Mouse (Mus musculus) v-Abl transformed pro-B cells (cell line): ENCODE results near the gene Cyp19a1.

ENCODE experiments used
- in situ Hi-C, 2 experiments: fragments of 400-800 bp; cut with MboI; formaldehyde crosslinking; loops; one replicate each; pipeline ENCODE4 v1.15.1; 2025; ENCODE audit not compliant: unreplicated experiment in 2 of 2

The Cyp19a1 gene

DNA sequence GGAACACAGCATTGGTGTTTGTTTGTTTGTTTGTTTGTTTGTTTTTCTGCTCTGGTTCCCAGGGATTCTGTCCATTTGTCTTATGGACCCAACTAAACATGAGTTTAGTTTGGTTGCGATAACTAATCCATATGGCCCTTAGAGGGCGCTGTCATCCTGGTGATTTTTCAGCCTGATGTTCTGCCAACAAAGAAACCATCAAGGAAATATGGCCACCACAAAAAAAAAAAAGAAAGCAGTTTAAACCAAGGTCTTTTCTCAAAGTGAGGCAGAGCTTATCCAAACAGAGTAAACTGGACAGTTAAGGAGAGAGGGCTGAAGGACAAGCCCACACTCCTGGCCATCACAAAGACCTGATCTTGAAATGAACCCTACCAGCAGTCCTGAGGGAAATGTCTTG, 86.6 kb downstream of the Cyp19a1 start:
- in situ Hi-C loops, result loop anchor here in 1 of 2 experiments (25.0 kb wide), 1 partner anchor 506 kb away; the partner anchor contains the start of gene Dnaja4

DNA sequence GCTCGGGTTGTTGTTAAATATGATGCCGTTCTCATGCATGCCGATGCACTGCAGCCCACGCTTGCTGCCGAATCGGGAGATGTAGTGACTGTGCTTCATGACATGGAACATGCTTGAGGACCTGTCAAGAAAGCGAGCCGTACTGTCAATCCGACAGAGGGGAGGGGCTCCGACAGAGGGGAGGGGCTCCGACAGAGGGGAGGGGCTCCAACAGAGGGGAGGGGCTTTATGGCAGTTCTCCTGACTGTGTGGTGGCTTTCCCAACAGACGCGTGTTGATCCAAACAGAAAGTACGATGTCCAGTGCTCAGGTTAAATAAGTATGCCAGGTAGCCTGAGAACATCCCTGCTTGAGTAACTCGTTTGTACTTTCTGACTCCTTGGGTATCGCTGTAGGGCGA, 87.7 kb downstream of the Cyp19a1 start:
- in situ Hi-C loops, result loop anchor here in 1 of 2 experiments (25.0 kb wide), 1 partner anchor 507 kb away; the partner anchor contains the start of gene Dnaja4

DNA sequence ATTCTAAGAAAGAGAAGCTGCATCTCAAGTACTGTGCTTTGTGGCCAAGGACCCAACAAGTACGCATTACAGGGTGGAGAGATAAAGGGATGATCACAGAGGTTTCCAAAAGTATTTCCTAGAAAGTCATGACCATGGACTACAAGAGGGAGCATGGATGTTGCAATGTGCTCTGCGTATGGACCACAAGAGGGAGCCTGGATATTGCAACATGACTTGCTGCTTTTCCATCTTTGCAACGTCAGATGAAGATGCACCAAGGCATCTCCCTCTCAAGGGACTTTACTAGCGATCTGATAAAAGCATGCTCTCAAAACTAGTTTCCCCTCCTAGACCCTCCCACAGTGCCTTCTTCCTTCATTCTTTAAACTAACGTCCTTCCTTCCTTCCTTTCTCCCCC, 98.4 kb downstream of the Cyp19a1 start:
- in situ Hi-C loops, result no loop called here

DNA sequence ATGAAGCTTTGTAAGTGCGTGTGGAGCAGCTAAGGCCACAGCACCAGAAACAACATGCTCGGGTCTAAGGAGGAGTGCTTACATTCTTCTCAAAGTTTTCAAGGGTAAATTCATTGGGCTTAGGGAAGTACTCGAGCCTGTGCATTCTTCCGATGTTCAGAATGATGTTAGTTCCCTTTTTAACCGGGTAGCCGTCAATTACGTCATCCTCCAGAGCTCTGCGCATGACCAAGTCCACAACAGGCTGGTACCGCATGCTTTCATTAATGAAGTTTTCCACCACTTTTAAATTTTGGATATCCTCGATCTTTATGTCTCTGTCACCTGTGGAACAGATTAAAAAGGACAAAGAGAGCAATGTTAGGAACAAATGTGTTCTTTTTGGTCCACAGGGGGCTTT, 99.5 kb downstream of the Cyp19a1 start:
- in situ Hi-C loops, result no loop called here

DNA sequence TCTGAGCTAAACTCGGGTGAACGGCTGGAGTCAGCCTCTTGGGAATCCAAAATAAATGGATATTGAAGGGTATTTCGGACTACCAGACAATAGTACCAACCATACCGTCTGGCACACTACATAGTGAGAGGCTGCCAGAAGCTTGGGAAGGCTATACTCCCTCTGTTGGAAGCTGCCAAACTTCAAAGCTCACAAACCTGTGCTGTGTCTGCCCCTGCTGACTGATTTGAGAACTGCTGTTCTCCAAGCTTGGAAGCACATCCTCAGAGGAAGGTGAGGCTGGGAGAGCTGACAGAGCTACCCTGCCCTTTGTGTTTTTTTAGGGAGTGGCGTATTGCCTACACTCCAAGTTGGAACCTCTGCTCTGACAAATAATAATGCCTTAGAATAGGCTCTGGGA, 104.8 kb downstream of the Cyp19a1 start:
- in situ Hi-C loops, result no loop called here

DNA sequence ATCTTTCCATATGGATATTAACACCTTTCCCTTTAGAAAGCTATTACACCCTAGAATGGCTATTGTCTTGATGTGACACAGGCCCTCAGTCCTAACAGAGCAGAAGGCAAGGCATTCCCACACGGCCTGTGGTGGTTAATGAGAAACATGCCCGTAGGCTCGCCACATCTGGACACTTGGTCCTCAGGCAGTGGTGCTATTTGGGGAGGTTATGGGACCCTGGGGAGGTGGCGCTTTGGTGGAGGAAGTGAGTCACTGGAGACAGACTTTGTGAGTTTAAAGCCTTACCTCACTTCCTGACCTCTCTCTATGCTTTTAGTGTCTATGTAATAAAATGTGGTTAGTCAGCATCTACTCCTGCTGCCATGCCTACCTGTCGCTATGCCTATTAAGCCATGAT, 114.2 kb downstream of the Cyp19a1 start:
- in situ Hi-C loops, result no loop called here

DNA sequence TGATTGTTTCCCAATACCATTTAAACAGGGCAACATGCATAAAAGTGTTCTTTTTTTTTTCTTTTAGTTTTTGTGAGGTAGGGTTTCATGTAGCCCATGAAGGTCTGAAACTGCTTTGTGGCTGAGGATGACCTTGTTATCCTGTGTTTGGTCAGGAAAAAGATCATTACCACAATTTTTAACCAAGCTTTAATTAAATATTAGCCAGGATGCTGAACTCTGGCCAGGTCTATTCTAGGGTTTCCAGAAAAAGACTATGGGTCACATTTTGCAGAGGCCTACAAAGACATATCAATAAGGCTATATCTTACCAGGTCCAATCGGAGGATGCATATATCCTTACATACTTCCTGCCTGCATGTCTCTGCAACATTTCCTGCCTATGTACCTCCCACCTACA, 128.7 kb downstream of the Cyp19a1 start:
- in situ Hi-C loops, result no loop called here
